Mouse (Mus musculus) embryonic facial prominence, embryonic 14.5 days (tissue): ENCODE measurements at regions not wholly inside any gene's neighbourhood (a gene's known extent, or its start where the extent isn't known, plus 50 kb on each side); places are given as distances from the start of the nearest gene placed in this dataset.
A peak's percentile ranks its signal among the peaks of the same experiment; 100 is the strongest.

ENCODE experiments used
- ATAC-seq: fragments of 200-750 bp; cut with Nextera tagmentation; 2 replicates; pipeline ENCODE4 v1.8.0; 2017; ENCODE audit warnings: low read depth, moderate number of reproducible peaks, moderate TSS enrichment
- DNase-seq: peaks from one replicate; pipeline ENCODE4 v3.0.0-alpha.2; 2015; ENCODE audit warnings: low spot score
- H3K27ac ChIP-seq: fragments of 300-500 bp; sonication (generic); replicated peaks from 2 replicates; pipeline ENCODE4 v1.5.1; 2014; ENCODE audit warnings: low read depth, mild to moderate bottlenecking, low read length, moderate library complexity
- H3K27me3 ChIP-seq: fragments of 300-500 bp; sonication (generic); replicated peaks from 2 replicates; pipeline ENCODE4 v1.6.1; 2014; ENCODE audit warnings: low read length; ENCODE audit not compliant: control insufficient read depth, insufficient read depth
- H3K36me3 ChIP-seq: fragments of 300-500 bp; sonication (generic); 2 replicates; pipeline ENCODE4 v1.6.1; 2014; ENCODE audit warnings: low read length, mixed read lengths; ENCODE audit not compliant: control insufficient read depth, insufficient read depth
- H3K4me1 ChIP-seq: fragments of 300-500 bp; sonication (generic); 2 replicates; pipeline ENCODE4 v1.6.1; 2014; ENCODE audit warnings: antibody characterized with exemption, low read length; ENCODE audit not compliant: control insufficient read depth, insufficient read depth
- H3K4me2 ChIP-seq: fragments of 300-500 bp; sonication (generic); 2 replicates; pipeline ENCODE4 v1.6.1; 2014; ENCODE audit warnings: low read depth, mild to moderate bottlenecking, low read length, moderate library complexity, mixed read lengths
- H3K4me3 ChIP-seq: fragments of 300-500 bp; sonication (generic); 2 replicates; pipeline ENCODE4 v1.5.1; 2014; ENCODE audit warnings: low read depth, mild to moderate bottlenecking, low read length
- H3K9ac ChIP-seq: fragments of 300-500 bp; sonication (generic); 2 replicates; pipeline ENCODE4 v1.6.1; 2014; ENCODE audit warnings: low read depth, mild to moderate bottlenecking, low read length, moderate library complexity, mixed read lengths
- H3K9me3 ChIP-seq: fragments of 300-500 bp; sonication (generic); 2 replicates; pipeline ENCODE4 v1.6.1; 2016; ENCODE audit warnings: low read length; ENCODE audit not compliant: control insufficient read depth
- WGBS: fragments of 180-500 bp; shearing (Covaris S2); extraction: QIAGEN DNeasy Blood & Tissue Kit; methylation state at CpG from one replicate; pipeline ENCODE4 v1.1.7; 2014; 5-methylcytosine and 5-hydroxymethylcytosine counted together

- H3K36me3 ChIP-seq = no peaks in the 10 kb centered on the region
Observed at GRCm38 (mm10) chr7:54734039-54734438, 101.3 kb upstream of the Luzp2 start.

GRCm38 (mm10) chr7:54734861-54735260 is 100.4 kb upstream of the Luzp2 start:
- H3K9ac ChIP-seq = no peak overlapping the region
- H3K4me2 ChIP-seq = no peak overlapping the region
- no peak overlapping the region for H3K4me3 ChIP-seq
- ATAC-seq (no peak), DNase-seq (no peak)
- H3K27ac ChIP-seq = no peak overlapping the region
- H3K4me1 ChIP-seq = no peaks in the 10 kb centered on the region
- no peaks in the 10 kb centered on the region for H3K9me3 ChIP-seq
- no peaks in the 10 kb centered on the region for H3K27me3 ChIP-seq
- H3K36me3 ChIP-seq = no peaks in the 10 kb centered on the region
- WGBS = 87% methylated on average over 2 of the region's 2 CpGs

More at GRCm38 (mm10) chr7:54734039-54734438, 101.3 kb upstream of the Luzp2 start:
- no peaks in the 10 kb centered on the region for H3K9me3 ChIP-seq
- H3K4me3 ChIP-seq = no peak overlapping the region
- no peaks in the 10 kb centered on the region for H3K27me3 ChIP-seq
- no peak overlapping the region for H3K9ac ChIP-seq
- no peaks in the 10 kb centered on the region for H3K4me1 ChIP-seq
- 22% methylated on average over 7 of the region's 7 CpGs for WGBS
- peak; percentile 64 for DNase-seq
- H3K27ac ChIP-seq = no peak overlapping the region
- ATAC-seq = no peak
- H3K4me2 ChIP-seq = peak overlapping the region; percentile 23; the same call in 1 of the 2 replicates

GRCm38 (mm10) chr7:54767341-54767740 is 68.0 kb upstream of the Luzp2 start:
- Histone ChIP-seq H3K9ac (no peak overlapping the region), H3K4me1 (no peaks in the 10 kb centered on the region), H3K27me3 (no peaks in the 10 kb centered on the region), H3K4me3 (no peak overlapping the region), H3K36me3 (no peaks in the 10 kb centered on the region), H3K9me3 (no peaks in the 10 kb centered on the region), H3K4me2 (no peak overlapping the region), H3K27ac (no peak overlapping the region)
- no peak for DNase-seq
- no peak for ATAC-seq
- 97% methylated on average over 1 of the region's 1 CpGs for WGBS

- no peak for DNase-seq
- WGBS = 16% methylated on average over 3 of the region's 3 CpGs
- H3K27me3 ChIP-seq = no peaks in the 10 kb centered on the region
- H3K36me3 ChIP-seq = no peaks in the 10 kb centered on the region
- no peak overlapping the region for H3K9ac ChIP-seq
- H3K4me1 ChIP-seq = no peaks in the 10 kb centered on the region
- H3K9me3 ChIP-seq = no peaks in the 10 kb centered on the region
- no peak overlapping the region for H3K4me3 ChIP-seq
- no peak for ATAC-seq
- no peak overlapping the region for H3K27ac ChIP-seq
- no peak overlapping the region for H3K4me2 ChIP-seq
Observed at GRCm38 (mm10) chr7:54768683-54769082, 66.6 kb upstream of the Luzp2 start.

- Histone ChIP-seq H3K4me1 (no peaks in the 10 kb centered on the region), H3K4me3 (no peak overlapping the region), H3K27ac (no peak overlapping the region), H3K9ac (no peak overlapping the region), H3K36me3 (no peaks in the 10 kb centered on the region), H3K4me2 (no peak overlapping the region), H3K9me3 (no peaks in the 10 kb centered on the region), H3K27me3 (no peaks in the 10 kb centered on the region)
- ATAC-seq (no peak), DNase-seq (peak; percentile 8)
- 45% methylated on average over 3 of the region's 3 CpGs for WGBS
Observed at GRCm38 (mm10) chr7:54781939-54782520, 53.3 kb upstream of the Luzp2 start.

GRCm38 (mm10) chr7:54782604-54783003 is 52.7 kb upstream of the Luzp2 start:
- H3K4me2 ChIP-seq = no peak overlapping the region
- ATAC-seq (no peak), DNase-seq (no peak)
- no peak overlapping the region for H3K9ac ChIP-seq
- WGBS = 54% methylated on average over 3 of the region's 3 CpGs
- H3K27me3 ChIP-seq = no peaks in the 10 kb centered on the region
- H3K4me1 ChIP-seq = no peaks in the 10 kb centered on the region
- H3K36me3 ChIP-seq = no peaks in the 10 kb centered on the region
- no peak overlapping the region for H3K4me3 ChIP-seq
- no peak overlapping the region for H3K27ac ChIP-seq
- no peaks in the 10 kb centered on the region for H3K9me3 ChIP-seq

GRCm38 (mm10) chr7:54783550-54784529 is 51.5 kb upstream of the Luzp2 start:
- no peak overlapping the region for H3K4me3 ChIP-seq
- no peak overlapping the region for H3K4me2 ChIP-seq
- no peaks in the 10 kb centered on the region for H3K27me3 ChIP-seq
- H3K27ac ChIP-seq = no peak overlapping the region
- H3K4me1 ChIP-seq = no peaks in the 10 kb centered on the region
- no peak overlapping the region for H3K9ac ChIP-seq
- no peak for ATAC-seq
- no peaks in the 10 kb centered on the region for H3K9me3 ChIP-seq
- no peaks in the 10 kb centered on the region for H3K36me3 ChIP-seq
- WGBS = 61% methylated on average over 10 of the region's 10 CpGs
- DNase-seq = peak; percentile 2
